Mouse (Mus musculus): ENCODE results near the gene Rph3al.

DNA sequence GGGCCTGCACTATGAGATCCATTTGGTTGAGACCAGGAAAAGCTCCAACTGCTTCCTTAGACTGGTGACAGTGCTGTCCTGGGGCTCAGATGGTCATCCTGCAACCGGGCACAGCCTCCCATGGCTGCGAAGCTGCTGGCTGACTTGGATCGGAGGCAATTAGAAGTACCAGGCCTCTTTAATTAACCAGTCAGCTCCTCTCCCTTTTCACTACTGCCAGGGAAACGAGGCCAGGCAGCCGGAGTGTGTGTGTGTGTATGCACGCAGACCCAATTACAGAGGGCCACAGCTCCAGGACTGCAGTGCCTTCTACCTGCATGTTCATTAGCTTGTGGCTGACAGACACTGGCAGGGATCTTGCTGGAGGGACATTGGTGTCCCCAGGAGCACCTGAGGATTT is 36.9 kb downstream of the Rph3al start:
- no peak for TF ChIP-seq CTCF (IDR thresholded peaks at IDR 0.05; ENCODE audit: extremely low read depth, insufficient read depth, insufficient read length, insufficient replicate concordance)
- no peak for TF ChIP-seq POLR2A (IDR thresholded peaks at IDR 0.05; ENCODE audit: low read depth, low read length)
